Mouse (Mus musculus) liver, adult 2 months (tissue): ENCODE measurements at regions not wholly inside any gene's neighbourhood (a gene's known extent, or its start where the extent isn't known, plus 50 kb on each side); places are given as distances from the start of the nearest gene placed in this dataset.

ENCODE experiments used
- DNase-seq: peaks from one replicate; pipeline ENCODE4 v3.0.0-alpha.2; 2011; ENCODE audit warnings: low read depth, low spot score; ENCODE audit errors: extremely low read depth
- H3K27ac ChIP-seq: fragments of 200-500 bp; replicated peaks from 2 replicates; pipeline ENCODE4 v1.5.1; 2012; ENCODE audit warnings: low read depth, mild to moderate bottlenecking, control low read depth, inconsistent platforms, low read length; ENCODE audit not compliant: insufficient read depth
- H3K27me3 ChIP-seq: fragments of 200-500 bp; 2 replicates; pipeline ENCODE4 v1.6.1; 2012; ENCODE audit warnings: mild to moderate bottlenecking, moderate library complexity, low read length, inconsistent platforms; ENCODE audit not compliant: control insufficient read depth, insufficient read depth
- H3K36me3 ChIP-seq: fragments of 200-500 bp; 2 replicates; pipeline ENCODE4 v1.6.1; 2012; ENCODE audit warnings: low read length, inconsistent platforms; ENCODE audit not compliant: control insufficient read depth, insufficient read depth
- H3K4me1 ChIP-seq: fragments of 200-500 bp; 2 replicates; pipeline ENCODE4 v1.6.1; 2011; ENCODE audit warnings: low read length; ENCODE audit not compliant: control insufficient read depth, insufficient read depth
- H3K4me3 ChIP-seq: fragments of 200-500 bp; 2 replicates; pipeline ENCODE4 v1.5.1; 2011; ENCODE audit warnings: low read depth, mild to moderate bottlenecking, control low read depth, low read length, moderate library complexity; ENCODE audit not compliant: insufficient read depth
- H3K79me2 ChIP-seq: fragments of 200-500 bp; 2 replicates; pipeline ENCODE4 v1.6.1; 2012; ENCODE audit warnings: inconsistent platforms, mild to moderate bottlenecking, low read length, moderate library complexity; ENCODE audit not compliant: control insufficient read depth, insufficient read depth
- H3K9ac ChIP-seq: fragments of 200-500 bp; 2 replicates; pipeline ENCODE4 v1.6.1; 2012; ENCODE audit warnings: low read depth, mild to moderate bottlenecking, control low read depth, inconsistent platforms, low read length
- CTCF ChIP-seq: fragments of 200-500 bp; IDR thresholded peaks from 2 replicates; pipeline ENCODE4 v1.5.1; 2011; ENCODE audit warnings: low read depth, low read length, control low read depth
- POLR2A ChIP-seq: fragments of 200-500 bp; IDR thresholded peaks from 2 replicates; pipeline ENCODE4 v1.6.1; 2011; ENCODE audit warnings: low read length, control low read depth; ENCODE audit not compliant: insufficient read depth; ENCODE audit errors: extremely low read depth
- WGBS: fragments of 180-500 bp; shearing (Covaris S2); methylation state at CpG from one replicate; pipeline ENCODE4 v1.1.7; 2018; 5-methylcytosine and 5-hydroxymethylcytosine counted together

- DNase-seq = no peak
- TF ChIP-seq POLR2A (no peak), CTCF (no peak)
- H3K27me3 ChIP-seq = peaks cover 9% of the 10 kb centered on the region; the same call in 1 of the 2 replicates
- no peak overlapping the region for H3K4me3 ChIP-seq
- no peaks in the 10 kb centered on the region for H3K36me3 ChIP-seq
- no peak overlapping the region for H3K27ac ChIP-seq
- 69% methylated on average over 2 of the region's 2 CpGs for WGBS
- no peak overlapping the region for H3K9ac ChIP-seq
- H3K79me2 ChIP-seq = no peaks in the 10 kb centered on the region
- no peaks in the 10 kb centered on the region for H3K4me1 ChIP-seq
Measured at GRCm38 (mm10) chr16:76167651-76168050, 145.6 kb upstream of the Samsn1 start.

- H3K4me1 ChIP-seq = no peaks in the 10 kb centered on the region
- no peak for DNase-seq
- peaks cover 12% of the 10 kb centered on the region; the same call in 1 of the 2 replicates for H3K27me3 ChIP-seq
- H3K27ac ChIP-seq = no peak overlapping the region
- no peak for TF ChIP-seq POLR2A
- TF ChIP-seq CTCF = no peak
- no peak overlapping the region for H3K4me3 ChIP-seq
- H3K36me3 ChIP-seq = no peaks in the 10 kb centered on the region
- H3K9ac ChIP-seq = no peak overlapping the region
- WGBS = 96% methylated on average over 5 of the region's 5 CpGs
- H3K79me2 ChIP-seq = no peaks in the 10 kb centered on the region
Measured at GRCm38 (mm10) chr16:76160879-76161278, 138.8 kb upstream of the Samsn1 start.

GRCm38 (mm10) chr16:76158585-76158984 is 136.5 kb upstream of the Samsn1 start:
- no peaks in the 10 kb centered on the region for H3K36me3 ChIP-seq
- no peak for TF ChIP-seq CTCF
- TF ChIP-seq POLR2A = no peak
- no peak for DNase-seq
- no peak overlapping the region for H3K9ac ChIP-seq
- H3K27ac ChIP-seq = no peak overlapping the region
- 95% methylated on average over 7 of the region's 7 CpGs for WGBS
- H3K4me1 ChIP-seq = peaks cover 2% of the 10 kb centered on the region; the same call in 1 of the 2 replicates
- H3K79me2 ChIP-seq = no peaks in the 10 kb centered on the region
- peaks cover 7% of the 10 kb centered on the region; the same call in 1 of the 2 replicates for H3K27me3 ChIP-seq
- H3K4me3 ChIP-seq = no peak overlapping the region

GRCm38 (mm10) chr16:76153766-76154525 is 131.9 kb upstream of the Samsn1 start:
- TF ChIP-seq CTCF (no peak), POLR2A (no peak)
- Histone ChIP-seq H3K79me2 (no peaks in the 10 kb centered on the region), H3K27me3 (peaks cover 6% of the 10 kb centered on the region; the same call in 1 of the 2 replicates), H3K4me3 (no peak overlapping the region), H3K36me3 (no peaks in the 10 kb centered on the region), H3K27ac (no peak overlapping the region), H3K9ac (no peak overlapping the region), H3K4me1 (peaks cover 2% of the 10 kb centered on the region; the same call in 1 of the 2 replicates)
- WGBS = 92% methylated on average over 12 of the region's 12 CpGs
- DNase-seq = peak; percentile 5

GRCm38 (mm10) chr16:76149581-76149980 is 127.5 kb upstream of the Samsn1 start:
- no peaks in the 10 kb centered on the region for H3K36me3 ChIP-seq
- no peak for TF ChIP-seq POLR2A
- no peak for TF ChIP-seq CTCF
- H3K79me2 ChIP-seq = no peaks in the 10 kb centered on the region
- WGBS = 84% methylated on average over 5 of the region's 5 CpGs
- DNase-seq = no peak
- no peak overlapping the region for H3K27ac ChIP-seq
- H3K4me1 ChIP-seq = no peaks in the 10 kb centered on the region
- no peak overlapping the region for H3K4me3 ChIP-seq
- H3K9ac ChIP-seq = no peak overlapping the region
- H3K27me3 ChIP-seq = peaks cover 5% of the 10 kb centered on the region; the same call in 1 of the 2 replicates

GRCm38 (mm10) chr16:76133892-76134291 is 111.8 kb upstream of the Samsn1 start:
- WGBS = 95% methylated on average over 2 of the region's 2 CpGs

More at GRCm38 (mm10) chr16:76133892-76134291, 111.8 kb upstream of the Samsn1 start:
- Histone ChIP-seq H3K79me2 (no peaks in the 10 kb centered on the region), H3K27me3 (no peaks in the 10 kb centered on the region), H3K36me3 (no peaks in the 10 kb centered on the region), H3K4me1 (no peaks in the 10 kb centered on the region), H3K4me3 (no peak overlapping the region), H3K27ac (no peak overlapping the region), H3K9ac (no peak overlapping the region)
- DNase-seq = no peak
- TF ChIP-seq POLR2A = no peak
- no peak for TF ChIP-seq CTCF
